Mouse (Mus musculus): ENCODE results near the gene Mettl21a.
"Not testable (repeated sequence)": the region's sequence is repeated elsewhere in the genome, so short reads cannot be mapped to it uniquely, and the experiment has no call there.

Mettl21a gene

DNA sequence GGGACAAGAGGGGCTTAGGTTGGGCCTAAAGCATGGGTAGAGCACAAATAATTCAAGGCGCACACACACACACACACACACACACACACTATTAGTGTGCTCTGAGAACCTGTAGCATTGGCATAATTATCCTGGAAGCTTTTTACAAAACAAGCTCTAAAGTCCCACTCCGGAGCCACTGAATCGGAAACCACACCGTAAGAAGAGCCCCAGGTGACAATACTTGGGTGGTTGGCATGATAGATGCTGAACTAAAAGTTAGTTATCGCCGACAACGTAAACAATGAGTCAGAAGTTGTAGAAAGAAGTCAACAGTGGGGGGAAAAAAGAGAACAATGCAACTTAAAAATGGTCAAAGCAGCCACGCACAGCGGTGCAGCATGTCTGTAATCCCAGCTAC lies 2.7 kb downstream of the Mettl21a start:
- no peak for DNase-seq

DNA sequence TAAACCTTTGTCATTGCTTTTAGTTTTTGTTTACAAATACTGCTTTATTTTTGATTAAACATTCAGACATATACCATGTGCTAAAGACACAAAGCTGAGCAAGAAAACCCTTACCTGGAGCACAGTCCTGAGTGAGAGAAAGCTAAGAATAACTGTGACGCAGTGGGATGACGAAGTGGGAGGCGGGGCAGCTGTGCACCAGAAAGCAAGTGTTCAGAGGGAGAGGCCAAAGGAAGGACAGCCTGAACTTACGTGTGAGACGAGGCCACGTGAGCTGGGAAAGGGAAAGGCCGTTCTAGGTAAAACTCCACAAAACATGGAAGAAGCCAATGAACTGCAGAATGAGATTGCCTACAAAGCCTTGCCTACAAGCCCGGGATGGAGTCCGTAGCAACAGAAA lies 7.1 kb downstream of the Mettl21a start:
- DNase-seq, result no peak

DNA sequence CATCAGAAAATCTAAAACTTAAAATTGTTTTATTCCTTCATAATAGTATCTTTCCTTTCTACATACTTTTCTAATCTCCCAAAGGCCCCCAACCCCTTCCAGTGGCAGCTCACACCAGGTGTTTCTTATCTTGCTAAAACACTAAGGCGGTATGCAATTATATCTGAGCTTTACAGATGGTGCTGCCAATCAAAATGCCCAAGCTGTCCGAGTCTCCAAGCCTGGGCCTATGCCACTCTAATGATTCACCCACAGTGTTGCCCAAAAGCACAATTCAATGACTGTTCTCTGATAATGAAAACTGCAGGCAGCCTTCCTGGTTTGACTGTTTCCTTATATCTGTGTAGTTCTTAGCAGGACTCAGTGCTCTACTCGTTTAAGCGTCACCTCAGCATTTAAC lies 7.9 kb downstream of the Mettl21a start:
- DNase-seq, result no peak

DNA sequence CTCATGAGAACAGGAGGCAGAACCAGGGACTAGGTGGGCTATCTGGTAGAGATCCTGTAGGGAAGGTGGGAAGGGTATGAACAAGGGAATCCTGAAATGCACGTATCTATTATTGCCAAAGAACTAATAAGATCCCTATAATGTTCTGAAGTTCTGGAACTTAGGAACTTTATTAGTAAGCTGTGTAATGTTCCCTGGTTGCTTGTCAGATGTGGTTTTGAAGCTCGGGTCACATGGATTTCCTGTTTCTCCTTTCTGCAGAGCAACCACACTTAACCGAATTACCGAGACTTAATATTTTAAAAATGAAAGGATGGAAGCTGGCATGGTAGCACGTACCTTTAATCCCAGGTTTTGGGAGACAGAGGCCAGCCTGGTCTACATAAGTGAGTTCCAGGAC lies 13.7 kb downstream of the Mettl21a start:
- no peak for DNase-seq

DNA sequence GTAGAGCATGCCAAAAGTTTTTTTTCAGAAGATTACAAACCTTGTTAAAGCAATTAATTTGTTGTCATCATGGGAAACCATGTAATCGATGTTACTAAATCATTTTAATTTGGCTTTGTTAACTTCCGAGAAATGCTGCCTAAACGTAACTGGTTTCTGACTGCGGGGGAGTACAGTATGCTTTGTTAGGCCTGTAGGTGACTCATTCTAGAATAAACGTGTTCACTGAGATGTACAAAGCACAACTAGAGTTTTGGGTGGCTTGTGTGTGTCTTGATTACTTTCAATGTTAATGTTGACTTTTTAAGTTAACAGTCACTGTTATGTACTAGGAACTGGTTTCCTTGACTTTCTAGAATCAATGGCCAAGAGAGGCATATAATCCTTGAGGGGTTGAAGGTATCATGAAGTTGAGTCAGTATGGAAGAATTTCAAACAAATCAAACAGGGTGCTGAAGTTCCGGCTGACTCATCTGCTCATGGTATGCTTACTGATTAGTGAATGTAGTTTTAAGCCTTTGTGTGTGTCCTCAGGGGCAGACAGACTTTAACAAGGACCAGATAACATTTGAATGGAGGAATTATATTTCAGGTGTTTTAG lies 15.7 kb downstream of the Mettl21a start:
- DNase-seq, result no peak

DNA sequence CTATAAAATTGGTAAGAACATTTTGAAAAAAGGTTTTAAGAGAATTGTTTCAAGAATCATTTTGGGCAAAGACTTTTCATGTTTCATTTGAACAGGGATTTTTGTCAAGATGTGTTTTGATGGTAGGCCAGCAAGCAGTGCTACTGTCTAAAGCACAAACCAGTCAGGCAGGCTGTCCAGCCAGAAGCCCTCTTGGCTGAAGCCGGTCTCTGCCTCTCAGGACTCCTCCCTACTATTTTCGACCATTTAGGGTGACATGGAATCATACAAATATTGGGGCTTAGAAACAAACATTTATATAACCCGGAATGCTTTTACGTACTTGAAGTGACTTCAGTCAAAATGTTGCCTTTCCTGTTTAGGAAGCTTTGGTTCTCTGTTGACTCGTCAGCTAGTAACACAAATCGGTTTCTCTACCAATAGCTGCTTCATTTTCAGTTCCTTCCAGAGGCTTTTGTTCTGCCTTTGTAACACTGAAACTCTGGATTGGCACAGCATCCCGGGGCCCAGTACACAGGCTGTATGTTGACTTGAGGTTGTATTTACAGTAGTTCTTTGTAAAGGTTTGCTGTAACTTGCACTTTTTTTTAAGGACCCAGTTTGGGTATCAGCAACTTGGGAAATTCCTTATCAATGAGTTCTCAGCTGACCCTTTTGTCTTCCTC lies 16.5 kb downstream of the Mettl21a start:
- no peak for DNase-seq

DNA sequence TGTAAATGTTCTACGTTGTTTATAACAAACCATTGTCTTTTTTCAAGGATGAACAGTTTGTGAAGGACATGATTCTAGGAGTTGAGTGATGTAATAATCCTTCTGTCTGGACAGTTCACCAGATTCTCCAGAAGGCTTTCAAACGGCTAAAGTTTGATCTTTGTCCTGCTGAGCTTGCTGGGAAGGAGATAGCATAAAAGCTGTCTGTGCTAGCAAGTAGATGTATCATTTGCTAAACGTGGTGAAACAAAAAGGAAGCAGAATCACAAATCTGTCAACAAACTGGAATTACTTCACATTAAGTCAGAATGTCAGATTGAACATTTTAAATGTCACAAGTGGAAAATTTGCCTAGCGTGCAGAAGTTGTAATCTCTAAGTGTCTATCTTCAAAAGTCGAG lies 18.1 kb downstream of the Mettl21a start:
- no peak for DNase-seq

DNA sequence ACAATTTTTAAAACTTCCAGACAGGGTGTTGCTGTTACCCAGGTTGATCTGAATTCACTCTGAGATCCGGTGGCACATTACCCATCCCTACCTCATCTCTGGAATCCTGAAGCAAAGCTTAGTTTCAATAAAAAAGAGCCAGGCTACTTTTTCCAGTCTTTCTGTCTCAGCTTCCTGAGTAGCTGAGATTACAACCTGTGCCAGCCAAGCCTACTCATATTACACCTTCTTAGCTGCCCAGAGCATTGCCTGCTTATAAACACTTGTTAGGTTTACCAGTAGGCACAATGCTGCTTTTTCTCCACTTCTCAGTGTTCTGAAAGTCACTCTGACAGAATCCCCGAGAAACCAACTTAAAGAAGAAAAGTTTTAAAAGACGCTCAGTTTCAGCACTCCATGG lies 38.2 kb downstream of the Mettl21a start:
- no peak for DNase-seq

DNA sequence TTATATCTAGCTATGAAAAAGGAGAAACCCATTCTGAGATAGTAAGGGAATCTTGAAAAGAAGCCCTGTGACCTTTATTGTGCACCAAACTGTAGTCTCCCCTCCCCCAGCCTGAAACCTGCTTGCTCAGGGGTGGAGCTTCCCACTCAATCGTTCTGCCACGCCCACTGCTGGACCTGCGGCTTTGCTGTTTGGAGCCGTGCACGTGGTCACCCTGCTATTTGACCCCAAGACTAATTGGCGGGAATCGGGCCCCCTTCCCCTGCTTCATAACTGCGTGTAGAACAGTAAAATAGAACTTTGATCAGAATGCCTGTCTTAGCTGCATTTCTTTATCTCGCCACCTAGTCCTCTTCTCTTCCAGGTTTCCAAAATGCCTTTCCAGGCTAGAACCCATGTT lies 39.1 kb downstream of the Mettl21a start:
- DNase-seq, result not testable (repeated sequence)

DNA sequence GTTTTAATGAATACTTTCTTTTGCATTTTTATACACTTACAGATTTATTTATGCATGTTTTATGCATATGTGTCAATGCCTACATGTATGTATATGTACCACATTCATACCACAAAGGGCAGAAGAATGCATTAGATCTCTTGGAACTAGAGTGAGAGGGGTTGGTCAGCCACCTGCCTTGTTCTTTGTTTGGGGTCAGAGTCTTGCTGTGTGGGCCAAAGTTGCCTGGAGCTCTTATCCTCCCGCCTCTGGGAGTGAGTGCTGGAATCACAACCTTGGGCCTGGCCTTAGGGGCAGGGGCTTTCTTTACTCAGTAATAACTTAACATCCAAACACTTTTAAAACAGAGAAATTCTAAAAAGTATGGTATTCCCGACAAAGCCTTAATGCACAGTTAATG lies 40.3 kb downstream of the Mettl21a start:
- no peak for DNase-seq

DNA sequence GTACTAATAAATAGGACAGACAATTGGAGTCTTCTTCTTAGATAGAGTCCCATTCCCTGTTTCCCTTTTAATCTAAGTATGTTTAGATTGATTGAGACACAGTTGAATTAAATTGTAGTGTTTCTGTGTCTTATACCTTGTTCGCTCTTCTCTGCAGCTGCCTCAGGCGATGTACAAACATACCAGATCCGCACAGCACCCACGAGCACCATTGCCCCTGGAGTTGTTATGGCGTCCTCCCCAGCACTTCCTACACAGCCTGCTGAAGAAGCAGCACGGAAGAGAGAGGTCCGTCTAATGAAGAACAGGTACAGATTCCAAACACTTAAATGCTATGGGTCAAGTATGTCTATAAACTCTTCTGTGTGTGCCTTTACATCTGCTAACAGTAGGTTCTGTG lies 41.0 kb downstream of the Mettl21a start:
- DNase-seq, result no peak

DNA sequence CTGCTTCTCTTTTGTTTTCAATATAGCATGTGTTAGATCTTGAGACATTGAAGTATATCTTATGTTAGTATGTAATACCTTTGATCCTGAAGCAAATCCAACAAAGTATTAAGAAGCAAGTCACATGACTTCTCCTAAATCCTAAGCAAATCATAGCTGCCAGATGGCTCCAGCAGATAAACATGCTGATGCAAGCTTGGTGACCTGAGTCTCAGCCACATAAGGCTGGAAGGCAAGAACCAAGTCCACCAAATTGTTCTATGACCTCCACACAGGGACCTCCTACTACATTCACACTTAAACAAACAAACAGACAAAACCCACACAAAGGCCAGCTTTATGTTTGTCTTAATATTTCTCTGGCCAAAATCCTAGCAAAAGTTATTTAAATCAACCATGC lies 48.8 kb downstream of the Mettl21a start:
- DNase-seq, result no peak

DNA sequence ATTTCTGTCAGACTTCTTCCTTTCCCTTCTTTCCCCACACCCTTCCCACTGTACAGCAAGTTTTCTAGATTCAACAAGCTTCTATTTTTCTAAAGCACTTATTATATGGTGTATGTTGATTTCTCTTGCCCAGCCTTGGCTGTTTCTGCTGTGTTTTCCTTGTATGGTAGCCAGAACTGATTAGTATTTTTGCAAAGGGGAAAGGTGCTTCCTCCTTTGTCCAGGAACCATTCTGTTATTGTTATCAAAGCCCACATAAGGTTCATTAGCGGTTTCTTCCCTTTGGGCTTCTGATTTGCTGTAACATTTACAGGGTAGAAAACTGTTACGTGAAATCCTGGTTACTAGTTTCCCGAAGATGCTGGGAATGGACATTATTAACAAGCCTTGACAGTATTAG lies 56.9 kb downstream of the Mettl21a start:
- DNase-seq, result no peak

Measured in cerebellum, adult 9-11 months (tissue).